Mouse (Mus musculus) CD8-positive naive resting alpha-beta T cell, adult 2 months (primary cell): ENCODE results near the gene Slc16a8.

Experiments used
- DNase-seq, 2 experiments: peaks; one replicate each; pipeline ENCODE4 v3.0.0; 2022; ENCODE audit warnings: low read depth in 2 of 2, low spot score in 2 of 2

Slc16a8 gene

DNA sequence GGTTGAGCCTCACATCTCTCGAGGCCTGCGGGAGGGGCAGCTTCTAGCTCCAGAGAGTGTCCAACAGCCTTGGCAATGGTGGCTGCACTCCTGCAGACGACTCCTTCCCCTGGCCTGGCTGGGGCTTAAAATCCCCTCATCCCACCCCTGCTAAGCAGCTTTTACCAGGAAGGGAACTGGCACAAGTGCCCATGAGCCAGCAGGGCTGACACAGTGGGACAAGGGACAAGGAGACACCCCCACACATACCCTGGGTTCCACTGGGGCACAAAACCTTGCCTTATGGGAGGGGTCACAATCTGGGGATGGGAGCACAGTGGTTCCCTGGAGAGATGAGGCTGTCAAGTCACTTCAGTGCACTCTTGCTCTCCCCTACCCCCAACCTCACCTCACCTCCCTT, at the start of gene Slc16a8:
Gene Slc16a8 (minus strand): TSS at position 101 of the 400 bp plus-strand sequence.
- DNase-seq, result no peak

DNA sequence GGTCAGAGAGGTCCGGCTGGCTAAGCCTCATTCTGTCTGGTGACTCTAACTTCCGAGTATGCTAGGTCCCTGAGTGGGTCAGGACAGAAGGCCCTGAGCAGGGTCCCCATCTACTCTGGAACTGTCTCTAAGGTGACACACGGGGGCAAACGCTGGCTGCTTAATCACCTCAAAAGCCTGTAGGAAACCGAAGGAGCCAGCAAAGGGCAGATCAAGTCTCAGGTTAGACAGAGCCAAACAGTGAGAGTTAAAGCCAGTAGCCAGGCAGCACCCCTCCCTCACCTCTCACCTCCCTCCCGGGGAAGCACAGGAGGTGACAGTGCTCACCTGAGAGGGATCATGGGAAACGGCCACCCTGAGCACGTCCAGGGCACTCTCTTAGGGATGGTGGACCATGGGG, 49.2 kb upstream of the Slc16a8 start:
- no peak for DNase-seq

DNA sequence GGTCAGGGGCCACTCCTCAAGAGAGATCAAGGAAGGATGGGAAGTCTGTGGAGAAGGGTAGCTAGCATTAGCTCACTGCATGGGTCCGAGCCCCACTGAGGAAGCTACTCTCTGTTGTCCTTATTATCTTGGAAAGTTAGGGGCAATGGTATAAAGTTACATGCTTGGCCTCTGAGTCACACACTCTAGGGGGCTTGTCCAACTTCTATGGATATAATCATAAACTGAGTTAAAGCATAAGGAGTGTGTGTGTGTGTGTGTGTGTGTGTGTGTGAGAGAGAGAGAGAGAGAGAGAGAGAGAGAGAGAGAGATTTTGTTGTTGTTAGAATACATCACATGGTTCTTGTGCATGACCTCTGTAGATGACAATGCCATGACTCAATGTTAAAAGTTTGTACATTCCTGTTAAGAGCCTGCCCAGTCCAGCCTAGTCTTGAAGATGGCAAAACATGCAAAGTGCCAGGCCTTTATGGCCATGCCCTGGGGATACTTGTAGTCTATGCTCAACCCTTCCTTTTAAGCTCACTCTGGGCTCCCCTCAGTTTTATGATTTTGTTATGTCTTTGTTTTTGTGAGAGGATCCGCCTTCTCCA, 45.1 kb upstream of the Slc16a8 start:
- no peak for DNase-seq

DNA sequence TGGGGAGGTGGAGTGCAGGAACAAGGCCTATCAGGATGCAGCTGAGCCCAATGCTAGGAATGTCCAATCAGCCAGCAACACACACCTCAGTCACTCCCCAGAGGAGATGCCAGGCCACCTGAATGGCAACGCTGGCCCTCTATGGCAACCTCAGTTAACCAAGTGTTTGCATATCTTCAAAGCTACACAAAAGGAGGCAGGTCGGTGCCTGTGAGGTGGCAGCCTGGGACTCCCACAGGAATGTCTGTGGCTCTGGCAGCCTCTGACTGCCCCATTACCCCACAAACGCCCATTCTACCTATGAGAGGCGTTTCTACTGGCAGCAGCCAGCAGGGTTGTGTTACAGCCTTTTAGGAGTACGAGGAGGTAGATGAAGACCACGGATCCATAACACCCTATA, 44.0 kb upstream of the Slc16a8 start:
- DNase-seq, result no peak

- DNase-seq, result no peak
Observed at GRCm38 (mm10) chr15:79292779-79293178, 38.2 kb upstream of the Slc16a8 start.

GRCm38 (mm10) chr15:79290340-79290739, 35.8 kb upstream of the Slc16a8 start:
- DNase-seq, result no peak

DNA sequence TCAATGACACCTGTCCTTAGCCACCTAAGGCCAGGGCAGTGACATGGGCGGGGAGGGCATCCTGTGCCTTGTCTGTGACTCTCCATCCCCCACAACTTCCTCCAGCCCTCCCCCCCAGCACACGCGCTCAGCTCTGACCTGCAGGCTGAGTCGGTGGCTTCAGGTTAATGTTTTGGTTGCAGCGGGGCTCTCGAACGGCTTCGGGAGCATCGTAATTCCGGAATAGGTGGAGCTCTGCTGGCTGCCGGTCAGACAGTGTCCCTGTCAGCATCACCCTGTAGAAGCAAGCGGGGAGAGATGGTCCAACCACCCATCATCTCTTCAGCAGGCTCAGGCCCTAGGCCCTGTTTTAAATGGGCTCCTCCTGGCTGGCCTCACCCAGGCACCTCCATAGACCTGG, 34.9 kb upstream of the Slc16a8 start:
- no peak for DNase-seq

- no peak for DNase-seq
Observed at GRCm38 (mm10) chr15:79288387-79288786, 33.8 kb upstream of the Slc16a8 start.

- DNase-seq, result no peak
Observed at GRCm38 (mm10) chr15:79287091-79287490, 32.5 kb upstream of the Slc16a8 start.

- no peak for DNase-seq
Observed at GRCm38 (mm10) chr15:79286141-79286540, 31.6 kb upstream of the Slc16a8 start.

DNA sequence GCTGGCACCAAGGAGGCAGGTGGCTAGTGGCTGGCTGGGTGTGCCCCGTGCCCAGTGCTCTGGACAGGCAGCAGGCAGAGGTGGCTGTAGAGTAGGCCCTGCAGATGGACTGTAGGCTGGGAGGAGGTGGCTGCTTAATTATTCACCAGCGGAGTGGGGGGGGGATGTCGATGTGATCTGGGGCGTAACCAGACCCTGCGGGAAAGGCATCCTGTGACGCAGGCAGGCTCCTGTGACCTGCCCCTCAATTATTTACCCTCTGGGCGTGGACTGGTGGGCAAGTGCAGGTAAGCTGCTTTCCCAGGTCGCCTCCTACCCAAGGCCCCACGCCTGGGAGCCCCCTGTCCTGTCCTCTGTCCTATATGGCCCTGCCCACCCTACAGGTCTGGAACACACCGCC, 30.8 kb upstream of the Slc16a8 start, which contains the start of gene Baiap2l2:
Gene Baiap2l2 (minus strand): TSS at position 139 of the 400 bp plus-strand sequence.
- no peak for DNase-seq

- DNase-seq, result no peak
Observed at GRCm38 (mm10) chr15:79283371-79283770, 28.8 kb upstream of the Slc16a8 start.

DNA sequence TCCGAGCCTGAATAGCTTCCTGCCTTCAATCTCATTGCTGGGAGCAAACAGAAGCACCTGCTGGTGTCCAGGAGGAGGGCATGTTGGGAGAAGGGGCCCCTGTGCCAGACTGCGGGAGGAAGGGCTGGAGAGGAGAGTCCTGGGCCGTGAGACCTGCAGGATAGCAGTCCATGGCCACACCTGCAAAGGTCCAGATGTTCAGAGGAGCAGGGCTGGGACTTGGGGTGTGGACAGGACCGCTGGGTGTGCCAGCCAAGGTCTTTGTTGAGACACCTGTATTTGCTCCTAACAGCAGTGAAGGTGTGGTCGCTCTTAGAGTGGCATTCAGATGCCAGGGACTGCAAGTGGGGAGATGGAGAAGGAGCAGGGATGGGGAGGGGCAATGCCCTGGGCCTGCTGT, 27.9 kb upstream of the Slc16a8 start:
- no peak for DNase-seq

- DNase-seq, result peak in 1 of 2 experiments; percentile 15
Observed at GRCm38 (mm10) chr15:79281389-79281788, 26.8 kb upstream of the Slc16a8 start.

- DNase-seq, result no peak
Observed at GRCm38 (mm10) chr15:79280850-79281249, 26.3 kb upstream of the Slc16a8 start.

DNA sequence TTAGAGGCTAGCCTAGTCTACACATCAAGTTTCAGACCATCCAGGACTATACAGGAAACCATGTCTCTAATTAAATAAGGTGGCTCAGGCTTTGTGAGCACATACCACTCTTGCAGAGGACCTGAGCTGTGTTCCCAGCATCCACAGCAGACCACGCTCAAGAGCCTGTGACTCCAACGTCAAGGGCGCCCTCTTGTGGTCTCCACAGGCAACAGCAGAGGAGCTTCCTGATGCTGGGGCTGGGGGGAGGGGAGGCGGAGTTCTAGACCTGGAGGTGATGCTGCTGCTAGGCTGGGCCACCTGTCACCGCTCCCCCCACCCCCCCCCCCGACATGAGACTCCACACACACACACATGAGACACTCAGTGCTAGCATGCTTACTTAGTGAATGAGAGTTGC, 25.6 kb upstream of the Slc16a8 start:
- DNase-seq, result peak; percentile 18 to 39

DNA sequence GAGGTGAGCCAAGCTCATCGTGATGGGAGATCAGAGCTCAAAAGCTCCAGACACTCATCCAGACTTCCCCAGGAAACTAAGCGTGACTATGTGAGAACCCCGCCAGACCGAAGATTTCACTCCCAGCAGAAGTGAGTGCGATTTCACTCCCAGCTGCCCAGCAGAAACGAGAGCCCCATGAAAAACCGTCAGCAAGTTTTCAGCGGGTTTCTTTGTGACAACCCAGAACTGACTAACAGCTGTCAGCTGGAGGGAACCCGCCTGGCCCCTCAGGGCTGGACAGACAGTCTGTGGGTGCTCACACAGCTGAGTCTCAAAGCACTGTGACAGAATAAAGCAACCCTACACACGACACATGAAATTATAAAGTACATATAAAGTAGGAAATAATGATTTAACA, 23.2 kb upstream of the Slc16a8 start:
- no peak for DNase-seq

GRCm38 (mm10) chr15:79273020-79273419, 18.5 kb upstream of the Slc16a8 start:
- DNase-seq, result no peak

DNA sequence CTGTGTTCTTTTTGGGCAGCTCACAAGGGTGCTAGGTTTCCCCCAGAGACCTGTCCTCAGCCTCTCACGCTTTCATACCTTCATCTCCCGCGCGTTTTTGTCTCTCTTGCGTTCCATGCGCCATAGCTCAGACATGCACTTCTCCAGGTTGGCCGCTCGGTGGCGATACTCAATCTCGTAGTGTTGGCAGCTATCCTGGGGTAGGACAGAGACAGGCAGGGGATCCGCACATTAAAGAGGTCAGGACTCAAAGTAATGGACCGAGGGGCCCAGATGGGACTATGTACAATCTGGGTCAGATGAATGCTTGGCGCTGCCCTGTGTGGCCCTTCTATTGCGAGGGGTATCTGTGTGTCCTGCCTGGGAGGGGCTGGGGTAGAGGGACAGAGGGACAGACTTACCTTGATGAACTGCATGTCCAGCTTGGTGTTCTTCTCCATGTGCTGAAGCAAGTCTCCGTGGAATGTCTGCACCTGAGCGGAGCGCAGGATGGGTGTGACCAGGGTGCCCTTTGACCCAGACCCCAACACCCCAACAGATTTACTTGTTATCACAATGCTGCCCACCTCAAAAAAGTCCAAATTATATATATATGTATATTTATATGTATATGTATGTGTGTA, 16.7 kb upstream of the Slc16a8 start:
- DNase-seq, result peak; percentile 53 to 72

GRCm38 (mm10) chr15:79270317-79271123, 16.0 kb upstream of the Slc16a8 start:
- peak; percentile 69 to 78 for DNase-seq

GRCm38 (mm10) chr15:79268521-79268920, 14.0 kb upstream of the Slc16a8 start:
- DNase-seq, result no peak

DNA sequence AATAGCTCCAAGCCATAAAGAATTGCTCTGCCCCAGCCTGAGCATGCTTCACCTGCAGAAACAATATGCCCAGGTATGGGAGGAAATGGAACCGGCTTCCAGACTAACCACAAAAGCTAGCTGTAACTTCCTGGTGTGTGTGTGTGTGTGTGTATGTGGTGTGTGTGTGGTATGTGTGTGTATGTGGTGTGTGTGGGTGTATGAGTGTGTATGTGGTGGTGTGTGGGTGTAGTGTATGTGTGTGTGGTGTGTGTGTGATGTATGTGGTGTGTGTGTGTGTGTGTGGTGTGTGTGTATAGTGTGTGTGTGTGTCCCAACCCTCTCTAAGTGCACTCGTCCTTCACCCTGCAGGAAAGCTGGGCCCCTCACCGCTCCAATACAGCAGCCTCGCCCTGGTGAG, 10.8 kb upstream of the Slc16a8 start:
- peak in 1 of 2 experiments; percentile 11 for DNase-seq
